Mouse (Mus musculus) kidney, adult 2 months (tissue): ENCODE data around the gene Rad51ap1. TPM values are rescaled to one million over a fixed set of nuclear protein-coding genes. Genes with fewer than 3 reads are reported as not detected.

Source experiments
- DNase-seq: peaks from one replicate; pipeline ENCODE4 v3.0.0; 2021
- H3K27ac ChIP-seq: fragments of 200-500 bp; 2 replicates; pipeline ENCODE4 v1.5.1; 2012; ENCODE audit warnings: low read depth, low read length, control low read depth, inconsistent platforms; ENCODE audit not compliant: insufficient read depth
- H3K27me3 ChIP-seq: fragments of 200-500 bp; replicated peaks from 2 replicates; pipeline ENCODE4 v1.6.1; 2012; ENCODE audit warnings: mild to moderate bottlenecking, moderate library complexity, low read length, inconsistent platforms; ENCODE audit not compliant: control insufficient read depth, insufficient read depth
- H3K36me3 ChIP-seq: fragments of 200-500 bp; 2 replicates; pipeline ENCODE4 v1.6.1; 2012; ENCODE audit warnings: mild to moderate bottlenecking, moderate library complexity, low read length, inconsistent platforms; ENCODE audit not compliant: control insufficient read depth, insufficient read depth
- H3K4me1 ChIP-seq: fragments of 200-500 bp; 2 replicates; pipeline ENCODE4 v1.6.1; 2011; ENCODE audit warnings: low read length; ENCODE audit not compliant: control insufficient read depth, insufficient read depth
- H3K4me3 ChIP-seq: fragments of 200-500 bp; 2 replicates; pipeline ENCODE4 v1.5.1; 2011; ENCODE audit warnings: mild to moderate bottlenecking, low read depth, low read length, control low read depth; ENCODE audit not compliant: insufficient read depth
- CTCF ChIP-seq: fragments of 200-500 bp; conservative IDR thresholded peaks from 2 replicates; pipeline ENCODE4 v1.5.1; 2011; ENCODE audit warnings: low read depth, mild to moderate bottlenecking, control low read depth, low read length, moderate library complexity, mixed read lengths; ENCODE audit not compliant: insufficient read depth, insufficient read length
- POLR2A ChIP-seq: fragments of 200-500 bp; IDR thresholded peaks from one replicate; pipeline ENCODE4 v1.6.1; 2011; ENCODE audit warnings: low read depth, low read length, control low read depth
- WGBS: fragments of 180-500 bp; shearing (Covaris S2); methylation state at CpG from one replicate; pipeline ENCODE4 v1.1.7; 2018; 5-methylcytosine and 5-hydroxymethylcytosine counted together
- polyA plus RNA-seq: library from polyadenylated mRNA; depleted of rRNA; stranded (reverse); fragments of >200 nt; gene quantifications from 2 replicates; pipeline ENCODE4 v1.2.3, GENCODE M21; 2012

The Rad51ap1 gene
- polyA plus RNA-seq, 1 experiment, result 0.75 TPM

GRCm38 (mm10) chr6:126955734-126956133, 16.3 kb upstream of the Rad51ap1 start:
- peak; percentile 87 for TF ChIP-seq CTCF
- no peak for TF ChIP-seq POLR2A
- no peaks in the 10 kb centered on the region for H3K4me1 ChIP-seq
- 7% methylated on average over 10 of the region's 10 CpGs for WGBS
- no peak overlapping the region for H3K27ac ChIP-seq
- no peaks in the 10 kb centered on the region; the same call in 1 of the 2 replicates for H3K36me3 ChIP-seq
- DNase-seq, result peak; percentile 67
- H3K4me3 ChIP-seq, result no peak overlapping the region
- no peaks in the 10 kb centered on the region for H3K27me3 ChIP-seq

- no peak for DNase-seq
- TF ChIP-seq POLR2A (no peak), CTCF (no peak)
- H3K36me3 ChIP-seq, result peaks cover 4% of the 10 kb centered on the region
- H3K27ac ChIP-seq, result no peak overlapping the region
- H3K4me3 ChIP-seq, result no peak overlapping the region
- H3K27me3 ChIP-seq, result no peaks in the 10 kb centered on the region
- 89% methylated on average over 4 of the region's 4 CpGs for WGBS
- no peaks in the 10 kb centered on the region for H3K4me1 ChIP-seq
These were observed 8.9 kb upstream of the Rad51ap1 start for GRCm38 (mm10) chr6:126948336-126948735.

- H3K4me3 ChIP-seq, result peak overlapping the region; percentile 76
- H3K4me1 ChIP-seq, result peaks cover 6% of the 10 kb centered on the region; the same call in 1 of the 2 replicates
- under 1% methylated on average over 5 of the region's 5 CpGs for WGBS
- H3K27ac ChIP-seq, result no peak overlapping the region
- peak; percentile 6 for DNase-seq
- H3K27me3 ChIP-seq, result no peaks in the 10 kb centered on the region
- H3K36me3 ChIP-seq, result peaks cover 2% of the 10 kb centered on the region; the same call in 1 of the 2 replicates
- TF ChIP-seq CTCF, result peak; percentile 22; the same call in 1 of the 2 replicates
- no peak for TF ChIP-seq POLR2A
These were observed 1.1 kb upstream of the Rad51ap1 start for GRCm38 (mm10) chr6:126940451-126940850.

GRCm38 (mm10) chr6:126938853-126939486, 417 bp downstream of the Rad51ap1 start:
- Histone ChIP-seq H3K27me3 (no peaks in the 10 kb centered on the region), H3K4me3 (peak overlapping the region; percentile 88), H3K27ac (no peak overlapping the region), H3K4me1 (peaks cover 6% of the 10 kb centered on the region; the same call in 1 of the 2 replicates), H3K36me3 (no peaks in the 10 kb centered on the region)
- no peak for TF ChIP-seq CTCF
- TF ChIP-seq POLR2A, result no peak
- under 1% methylated on average over 31 of the region's 31 CpGs for WGBS
- no peak for DNase-seq

GRCm38 (mm10) chr6:126938047-126938446, 1.3 kb downstream of the Rad51ap1 start:
- H3K4me3 ChIP-seq, result no peak overlapping the region
- H3K27me3 ChIP-seq, result no peaks in the 10 kb centered on the region
- no peak for DNase-seq
- no peak overlapping the region for H3K27ac ChIP-seq
- WGBS, result 87% methylated on average over 2 of the region's 2 CpGs
- no peaks in the 10 kb centered on the region for H3K36me3 ChIP-seq
- peaks cover 6% of the 10 kb centered on the region; the same call in 1 of the 2 replicates for H3K4me1 ChIP-seq
- TF ChIP-seq POLR2A, result no peak

GRCm38 (mm10) chr6:126932896-126933295, 6.5 kb downstream of the Rad51ap1 start:
- no peaks in the 10 kb centered on the region for H3K36me3 ChIP-seq
- H3K27ac ChIP-seq, result peak overlapping the region; percentile 80
- no peaks in the 10 kb centered on the region for H3K4me1 ChIP-seq
- no peaks in the 10 kb centered on the region for H3K27me3 ChIP-seq
- 80% methylated on average over 2 of the region's 2 CpGs for WGBS
- peak; percentile 22 for DNase-seq
- H3K4me3 ChIP-seq, result no peak overlapping the region
- TF ChIP-seq POLR2A (no peak), CTCF (no peak)

- no peak within 1 kb of the TSS for H3K27ac ChIP-seq
- WGBS, result 22% methylated on average over 21 of the region's 21 CpGs
- peak within 1 kb of the TSS; percentile 22; the same call in 1 of the 2 replicates for H3K4me3 ChIP-seq
- no peaks in the 10 kb centered on the region for H3K27me3 ChIP-seq
- TF ChIP-seq CTCF (no peak), POLR2A (no peak)
- peak; percentile 21 for DNase-seq
- no peaks in the 10 kb centered on the region for H3K4me1 ChIP-seq
- H3K36me3 ChIP-seq, result no peaks in the 10 kb centered on the region
These were observed 18.1 kb downstream of the Rad51ap1 start, which contains the start of gene Dyrk4 for GRCm38 (mm10) chr6:126921111-126921881. Gene Dyrk4, minus strand, starts transcription at chr6:126921839.
